Mouse (Mus musculus): ENCODE data around the gene Prr7.
A peak's percentile ranks its signal among the peaks of the same experiment; 100 is the strongest.

Gene Prr7

GRCm38 (mm10) chr13:55478036-55478435, 14.0 kb downstream of the Prr7 start:
- DNase-seq (ENCODE audit: low spot score): no peak

DNA sequence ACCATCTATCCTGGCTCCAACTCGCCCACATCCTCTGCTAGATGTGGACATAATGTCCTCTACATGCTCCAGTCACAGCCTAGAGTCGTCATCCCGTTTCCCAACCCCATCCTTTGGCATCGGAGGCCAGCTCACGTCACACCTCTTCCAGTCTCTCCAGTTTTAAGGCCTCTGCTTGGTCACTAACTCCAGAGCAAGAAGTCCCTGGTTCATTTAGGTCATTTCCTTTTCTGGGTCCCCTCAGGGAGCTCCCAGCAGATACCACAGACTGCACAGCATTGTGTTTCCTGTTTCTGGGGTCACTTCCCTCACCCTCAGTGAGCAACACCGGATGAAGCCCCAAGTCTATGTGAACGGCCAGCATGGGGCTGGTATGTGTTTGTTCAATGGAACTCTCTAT, 14.9 kb downstream of the Prr7 start:
- no peak for DNase-seq (ENCODE audit: low spot score)

- no peak for DNase-seq (ENCODE audit: low spot score)
Measured at GRCm38 (mm10) chr13:55479929-55480328, 15.9 kb downstream of the Prr7 start.

DNA sequence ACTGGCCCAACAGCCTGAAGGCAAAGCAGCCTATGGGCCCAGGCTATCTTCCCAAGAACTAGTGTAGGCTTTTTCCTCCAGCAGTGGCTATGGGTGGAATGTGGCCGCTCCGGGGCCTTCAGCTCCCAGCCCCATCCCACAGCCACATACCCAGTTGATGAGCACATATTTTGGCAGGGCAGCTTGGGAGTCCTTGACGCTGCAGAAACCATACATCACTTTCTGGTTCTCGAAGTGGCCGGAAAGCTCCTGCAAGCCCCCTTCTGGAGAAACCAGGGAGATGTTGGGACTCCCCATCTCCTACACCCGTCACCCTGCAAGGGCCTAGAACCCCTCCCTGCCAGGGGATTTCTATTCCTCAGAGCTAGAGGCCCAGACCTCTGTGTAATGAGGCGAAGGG, 18.5 kb downstream of the Prr7 start:
- DNase-seq (ENCODE audit: low spot score): no peak

GRCm38 (mm10) chr13:55483071-55483470, 19.0 kb downstream of the Prr7 start:
- no peak for DNase-seq (ENCODE audit: low spot score)

- no peak for DNase-seq (ENCODE audit: low spot score)
Measured at GRCm38 (mm10) chr13:55483593-55483992, 19.5 kb downstream of the Prr7 start.

- no peak for DNase-seq (ENCODE audit: low spot score)
Measured at GRCm38 (mm10) chr13:55484520-55485088, 20.5 kb downstream of the Prr7 start.

DNA sequence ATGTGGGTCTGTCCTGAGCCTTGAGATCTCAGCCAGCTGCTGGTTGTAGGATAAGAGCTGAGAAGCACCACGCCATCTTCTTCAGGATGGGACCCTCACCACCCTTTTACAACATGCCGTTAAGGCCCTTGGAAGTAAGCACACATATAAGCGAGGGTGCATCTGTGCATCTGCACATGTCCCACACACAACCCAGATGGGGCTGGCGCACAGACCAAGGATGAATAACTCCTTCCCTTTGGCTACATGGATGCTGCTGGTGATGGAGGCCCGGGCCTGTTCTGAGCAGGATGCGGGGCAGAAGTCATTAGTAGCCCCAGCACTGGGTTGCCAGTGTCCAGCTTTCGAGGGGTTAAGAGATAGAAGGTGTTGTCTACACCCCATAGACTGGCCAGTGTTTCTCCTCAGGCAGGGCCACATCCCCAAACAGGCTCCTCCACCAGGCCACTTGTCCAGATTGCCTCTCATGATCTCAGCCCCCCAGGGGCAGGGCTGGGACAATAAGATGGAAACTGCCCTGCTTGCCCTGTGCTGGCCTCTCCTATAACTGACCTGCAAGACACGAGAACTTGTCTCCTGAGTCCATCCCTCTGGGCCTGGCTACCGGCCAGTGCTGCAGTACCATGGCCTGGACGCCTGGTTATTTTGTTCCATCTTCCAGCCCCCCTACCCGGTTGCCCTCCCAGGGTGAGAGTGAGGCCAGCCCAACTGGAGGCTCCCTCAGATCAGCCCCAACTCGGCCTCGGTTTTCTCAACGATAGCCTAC, 22.1 kb downstream of the Prr7 start:
- DNase-seq (ENCODE audit: low spot score): no peak

- DNase-seq (ENCODE audit: low spot score): no peak
Measured at GRCm38 (mm10) chr13:55486916-55487577, 23.0 kb downstream of the Prr7 start.

DNA sequence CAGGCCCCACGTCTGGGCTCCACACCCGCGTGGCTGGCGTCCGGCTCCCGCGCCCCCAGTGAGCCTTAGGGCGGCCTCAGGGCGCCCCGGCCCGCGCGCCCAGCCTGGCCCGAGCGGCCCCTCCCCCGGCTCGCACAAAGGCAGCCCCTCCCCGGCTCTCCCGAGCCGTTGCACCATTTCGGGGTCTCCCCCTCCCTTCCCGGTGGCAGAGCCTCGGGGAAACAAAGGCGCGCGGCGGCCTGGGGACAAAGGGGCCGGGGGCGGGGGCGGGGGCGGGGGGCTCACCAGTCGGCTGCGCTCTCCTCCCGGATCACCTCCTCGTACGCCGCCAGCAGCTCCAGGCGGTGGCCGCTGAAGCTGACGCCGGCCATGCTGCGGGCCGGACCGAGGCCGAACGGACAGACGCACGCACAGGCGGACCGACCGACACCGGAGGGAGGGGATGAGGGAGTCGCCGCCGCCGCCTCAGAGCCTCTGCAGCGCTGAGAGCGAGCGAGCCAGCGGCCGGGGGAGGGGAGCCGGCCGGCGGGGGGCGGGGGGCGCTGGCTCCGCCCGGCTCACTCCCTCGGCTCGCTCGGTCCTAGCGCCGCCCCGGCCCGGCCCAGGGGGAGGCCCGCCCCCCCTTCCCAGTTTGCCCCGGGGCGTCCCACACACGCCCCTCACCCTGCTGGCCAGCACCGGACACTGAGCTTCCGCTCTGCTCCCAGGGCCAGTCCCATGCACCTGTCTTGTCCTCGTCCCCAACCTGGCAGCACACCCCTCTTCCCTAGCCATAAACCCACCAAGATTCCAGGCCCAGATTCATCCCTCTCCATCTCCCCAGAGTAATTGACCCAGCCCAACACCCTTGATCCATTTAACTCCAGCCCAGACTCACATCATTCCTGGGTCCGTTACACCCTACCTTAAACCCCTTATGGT, 23.8 kb downstream of the Prr7 start, which contains the start of gene Dbn1:
Gene Dbn1, minus strand, starts transcription at position 534 of the 921 bp plus-strand sequence.
- DNase-seq (ENCODE audit: low spot score): peak; percentile 29

GRCm38 (mm10) chr13:55494257-55494656, 30.2 kb downstream of the Prr7 start:
- no peak for DNase-seq (ENCODE audit: low spot score)

DNA sequence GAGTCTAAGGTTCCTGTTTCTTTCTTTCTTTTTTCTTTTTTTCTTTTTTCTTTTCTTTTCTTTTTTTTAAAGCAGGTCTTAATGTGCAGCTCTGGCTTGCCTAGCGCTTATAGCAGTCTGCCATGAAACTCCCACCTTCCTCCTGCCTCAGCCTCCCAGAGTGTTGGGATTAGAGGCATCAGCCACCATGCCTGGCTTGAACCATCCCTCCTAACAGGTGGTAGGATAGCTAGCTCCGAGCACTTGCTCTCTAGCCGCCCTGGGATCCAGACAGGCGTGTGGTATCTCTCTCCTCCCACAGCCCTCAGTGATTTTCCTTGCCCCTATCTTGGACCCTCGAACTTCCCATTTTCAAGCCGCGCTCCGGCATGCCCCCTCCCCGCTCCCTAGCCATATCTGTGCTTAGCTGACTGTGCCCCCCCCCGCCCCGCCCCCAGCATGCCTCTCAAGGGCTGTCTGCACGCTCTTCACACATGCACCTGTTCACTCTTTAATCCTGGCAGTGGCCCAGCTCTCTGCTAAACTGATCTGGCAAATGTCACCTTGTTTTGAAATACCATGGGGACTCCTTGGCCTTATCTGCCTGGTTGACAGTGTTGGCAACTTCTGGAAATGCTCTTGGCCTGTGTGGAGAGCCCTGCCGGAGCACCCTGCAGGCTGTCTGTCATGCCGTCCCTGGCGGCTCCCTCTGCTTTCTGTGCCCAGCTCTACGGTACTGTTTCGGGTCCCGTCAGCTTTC, 31.0 kb downstream of the Prr7 start:
- DNase-seq (ENCODE audit: low spot score): no peak

- no peak for DNase-seq (ENCODE audit: low spot score)
Measured at GRCm38 (mm10) chr13:55495702-55496101, 31.6 kb downstream of the Prr7 start.

- DNase-seq (ENCODE audit: low spot score): no peak
Measured at GRCm38 (mm10) chr13:55496661-55497060, 32.6 kb downstream of the Prr7 start.

DNA sequence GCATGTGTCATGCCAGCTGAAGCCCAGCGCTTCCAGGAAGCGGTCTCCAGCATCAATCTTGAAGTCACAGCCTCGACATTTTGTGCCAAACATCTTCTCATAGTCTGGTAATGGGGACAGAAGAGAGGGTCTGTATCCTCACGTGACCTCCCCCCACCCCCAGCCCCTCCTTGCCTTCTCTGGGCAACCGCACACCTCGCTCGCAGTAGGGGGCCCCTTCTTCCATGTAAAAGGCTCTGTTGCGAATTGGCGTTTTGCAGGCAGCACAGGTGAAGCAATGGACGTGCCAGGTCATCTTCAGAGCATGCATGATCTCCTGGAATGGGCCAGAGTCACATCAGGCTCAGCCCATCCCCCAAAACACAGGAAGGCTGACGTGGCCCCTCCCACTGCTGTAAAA, 34.8 kb downstream of the Prr7 start:
- DNase-seq (ENCODE audit: low spot score): no peak

DNA sequence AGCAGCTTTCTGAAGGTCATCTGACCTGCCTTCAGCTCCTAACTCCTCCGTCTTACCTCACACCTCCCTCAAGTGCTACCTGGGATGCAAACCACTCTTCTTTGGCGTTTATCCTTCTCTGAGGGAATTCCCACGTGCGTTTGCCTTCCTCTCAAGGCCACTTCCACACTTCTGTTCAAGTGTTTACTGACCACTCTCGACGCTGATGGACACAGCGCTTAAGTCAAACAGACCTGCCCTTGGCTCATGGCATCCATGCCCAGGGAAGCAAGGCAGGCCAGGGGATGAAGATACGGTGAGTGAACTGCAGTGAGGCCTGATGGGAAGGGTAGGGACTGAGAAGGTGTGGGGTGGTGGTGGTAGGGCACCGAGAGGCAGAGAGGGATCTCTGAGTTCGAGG, 36.5 kb downstream of the Prr7 start:
- DNase-seq (ENCODE audit: low spot score): no peak

- no peak for DNase-seq (ENCODE audit: low spot score)
Measured at GRCm38 (mm10) chr13:55502405-55502804, 38.3 kb downstream of the Prr7 start.

DNA sequence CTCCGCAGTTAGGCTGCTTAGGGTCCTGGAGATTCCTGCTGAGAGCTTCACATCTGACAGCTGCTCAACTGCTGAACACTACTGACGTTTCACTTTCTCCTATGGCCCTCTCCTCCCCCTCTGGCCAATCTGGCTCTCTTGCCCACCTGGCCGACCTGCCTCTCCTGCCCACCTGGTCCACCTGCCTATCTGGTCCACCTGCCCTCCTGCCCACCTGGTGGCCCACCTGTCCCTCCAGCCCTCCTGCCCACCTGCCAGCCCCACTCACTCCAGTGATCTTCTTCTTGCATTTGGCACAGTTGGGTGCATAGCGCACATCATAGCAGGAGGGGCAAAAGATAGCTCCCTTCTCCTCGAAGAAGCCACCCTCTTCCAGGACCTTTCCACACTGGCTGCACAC, 40.3 kb downstream of the Prr7 start:
- no peak for DNase-seq (ENCODE audit: low spot score)

- no peak for DNase-seq (ENCODE audit: low spot score)
Measured at GRCm38 (mm10) chr13:55505810-55506209, 41.7 kb downstream of the Prr7 start.

DNA sequence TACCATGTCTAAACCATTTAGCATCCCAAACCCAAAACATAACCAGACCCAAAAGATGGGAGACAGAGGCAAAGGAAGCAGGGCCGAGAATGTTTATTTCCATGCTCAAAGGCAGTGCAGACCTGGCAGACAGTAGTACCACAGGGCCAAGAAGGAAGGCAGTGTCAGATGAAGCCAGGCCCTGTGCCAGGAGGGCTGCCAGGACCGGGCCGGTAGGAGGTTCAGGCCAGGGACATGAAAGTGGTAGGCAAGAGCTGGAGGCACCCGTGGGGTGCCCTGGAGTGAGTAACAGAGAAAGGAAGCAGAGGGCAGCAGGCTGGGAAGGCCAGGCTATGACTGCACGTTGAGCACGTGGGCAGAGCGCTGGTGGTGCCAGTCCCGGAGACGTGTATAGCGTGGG, 42.6 kb downstream of the Prr7 start:
- no peak for DNase-seq (ENCODE audit: low spot score)

DNA sequence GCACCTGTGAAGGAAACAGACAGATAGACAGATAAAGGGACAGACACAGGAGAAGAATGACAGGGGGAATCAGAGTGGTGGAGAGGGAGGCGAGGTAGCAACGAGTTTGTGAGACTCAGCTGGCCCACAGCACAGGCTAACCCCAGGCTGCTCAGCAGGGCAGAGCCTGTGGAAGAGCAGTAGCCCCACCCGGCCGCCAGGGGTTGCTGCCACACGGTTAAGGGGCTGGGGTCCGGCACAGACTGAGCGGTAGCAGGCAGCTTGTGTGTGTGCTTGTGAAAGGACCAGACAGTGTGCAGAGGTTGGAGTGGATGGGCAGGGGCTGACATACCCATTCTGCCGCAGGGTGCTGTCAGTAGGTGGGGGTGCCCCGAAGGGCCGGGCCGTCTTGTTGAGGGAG, 43.8 kb downstream of the Prr7 start:
- DNase-seq (ENCODE audit: low spot score): no peak

DNA sequence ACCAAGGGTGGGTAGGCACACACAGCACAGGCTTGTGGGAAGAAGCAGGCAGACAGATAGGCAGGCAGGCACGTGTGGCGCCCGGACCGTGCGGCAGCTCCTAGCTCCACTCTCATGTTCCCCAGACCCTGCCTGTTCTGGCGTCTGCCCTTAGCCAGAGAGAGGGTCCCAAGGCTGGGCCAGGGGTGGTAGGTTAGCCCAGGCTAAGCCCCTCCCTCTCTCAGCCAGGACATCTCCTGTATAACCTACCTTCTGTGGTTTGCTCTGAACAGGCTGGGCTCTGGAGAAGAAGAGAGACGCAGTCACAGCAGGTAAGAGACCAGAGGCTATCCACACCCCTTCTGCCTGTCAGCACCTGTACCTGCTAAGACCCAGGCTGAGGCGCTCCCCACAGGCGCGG, 44.5 kb downstream of the Prr7 start:
- no peak for DNase-seq (ENCODE audit: low spot score)
